Mouse (Mus musculus): ENCODE measurements at regions not wholly inside any gene's neighbourhood (a gene's known extent, or its start where the extent isn't known, plus 50 kb on each side); places are given as distances from the start of the nearest gene placed in this dataset.
A peak's percentile ranks its signal among the peaks of the same experiment; 100 is the strongest.

GRCm38 (mm10) chr5:75466941-75467340 is 107.8 kb upstream of the Kit start:
- no peak for DNase-seq (ENCODE audit: low read depth, low spot score)

DNA sequence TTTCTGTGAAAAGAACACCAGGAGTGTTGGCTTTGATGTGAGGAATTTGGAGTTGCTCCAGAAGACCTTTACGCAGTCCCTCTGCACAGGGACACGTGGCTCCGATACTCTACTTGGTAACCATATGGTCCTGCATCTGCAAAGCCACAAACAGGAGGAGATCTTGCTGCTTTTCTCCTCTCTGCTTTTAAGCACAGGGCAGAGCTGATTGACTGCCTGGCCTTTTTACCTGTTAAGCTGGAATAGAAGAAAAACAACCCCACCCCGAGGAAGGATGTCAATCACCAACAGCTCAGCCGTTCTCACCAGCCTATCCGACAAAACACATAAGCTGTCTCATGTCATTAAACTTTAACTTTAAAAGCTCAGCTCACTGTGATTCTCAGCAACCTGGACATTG is 106.8 kb upstream of the Kit start:
- DNase-seq (ENCODE audit: low read depth, low spot score): peak; percentile 10

GRCm38 (mm10) chr5:75471010-75471409 is 103.7 kb upstream of the Kit start:
- no peak for DNase-seq (ENCODE audit: low read depth, low spot score)

DNA sequence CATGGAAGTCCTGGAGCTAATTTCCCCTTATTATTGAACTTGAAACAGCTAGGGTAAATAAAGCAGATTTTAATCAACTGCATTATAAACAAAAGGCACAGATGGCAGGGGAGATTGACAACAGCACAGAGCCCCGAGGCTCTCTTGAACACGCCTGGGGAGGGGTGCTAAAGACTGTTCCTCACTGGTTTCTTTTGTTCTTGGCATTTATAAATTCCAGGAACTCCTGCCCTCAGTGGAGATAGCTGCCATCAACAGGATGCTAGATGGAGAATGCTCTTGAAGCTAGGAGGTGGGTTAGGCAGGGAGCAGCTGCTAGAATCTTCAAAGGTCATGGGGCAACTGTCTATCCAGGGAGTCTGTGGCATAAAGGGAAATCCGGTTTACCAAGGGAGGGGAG is 102.2 kb upstream of the Kit start:
- no peak for DNase-seq (ENCODE audit: low read depth, low spot score)

- DNase-seq (ENCODE audit: low read depth, low spot score): no peak
Measured at GRCm38 (mm10) chr5:75475414-75475813, 99.3 kb upstream of the Kit start.

GRCm38 (mm10) chr5:75478499-75478898 is 96.2 kb upstream of the Kit start:
- no peak for DNase-seq (ENCODE audit: low read depth, low spot score)

DNA sequence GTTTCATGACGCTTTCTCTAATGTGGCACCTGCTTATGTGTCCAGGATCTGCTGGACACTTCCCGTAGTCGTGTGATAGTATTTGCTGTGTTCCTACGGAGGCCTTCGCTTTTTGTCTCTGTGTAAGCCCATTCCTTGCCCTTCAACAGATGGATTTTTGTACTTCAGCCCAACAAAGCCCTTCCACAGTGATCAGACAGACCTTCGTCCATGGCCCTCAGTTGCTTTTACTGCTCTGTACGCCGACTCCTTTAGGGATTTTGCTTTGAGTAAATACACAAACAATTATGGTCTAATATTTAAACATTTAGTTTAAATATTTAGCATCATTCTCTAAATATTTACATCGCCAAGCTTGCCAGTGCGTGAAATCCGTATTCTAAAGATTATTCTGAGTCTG is 95.6 kb upstream of the Kit start:
- no peak for DNase-seq (ENCODE audit: low read depth, low spot score)

- peak; percentile 46 for DNase-seq (ENCODE audit: low read depth, low spot score)
Measured at GRCm38 (mm10) chr5:75481595-75481994, 93.1 kb upstream of the Kit start.

GRCm38 (mm10) chr5:75484330-75484729 is 90.4 kb upstream of the Kit start:
- DNase-seq (ENCODE audit: low read depth, low spot score): no peak

- DNase-seq (ENCODE audit: low read depth, low spot score): no peak
Measured at GRCm38 (mm10) chr5:75490806-75491205, 83.9 kb upstream of the Kit start.

- no peak for DNase-seq (ENCODE audit: low read depth, low spot score)
Measured at GRCm38 (mm10) chr5:75494143-75494542, 80.6 kb upstream of the Kit start.

DNA sequence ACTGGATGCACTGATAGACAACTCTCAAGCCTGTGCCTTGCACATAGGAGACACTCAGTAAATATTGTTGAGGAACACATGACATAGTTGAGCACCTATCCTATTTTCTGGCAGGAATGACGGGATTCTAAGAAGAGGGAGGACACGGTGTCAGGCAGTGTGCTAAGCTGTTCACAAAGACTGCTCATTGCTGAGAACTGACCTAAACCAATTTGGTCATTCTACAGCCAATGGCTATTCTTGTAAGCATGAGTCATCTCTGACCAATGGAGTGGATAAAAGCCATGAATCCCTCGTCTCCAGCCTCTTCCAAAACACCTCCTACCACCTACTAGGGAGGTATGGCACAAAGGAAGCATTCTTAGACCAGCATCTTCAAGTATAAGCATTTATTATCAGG is 75.7 kb upstream of the Kit start:
- no peak for DNase-seq (ENCODE audit: low read depth, low spot score)

GRCm38 (mm10) chr5:75499695-75500094 is 75.0 kb upstream of the Kit start:
- DNase-seq (ENCODE audit: low read depth, low spot score): no peak

- DNase-seq (ENCODE audit: low read depth, low spot score): no peak
Measured at GRCm38 (mm10) chr5:75500654-75501416, 73.9 kb upstream of the Kit start.

DNA sequence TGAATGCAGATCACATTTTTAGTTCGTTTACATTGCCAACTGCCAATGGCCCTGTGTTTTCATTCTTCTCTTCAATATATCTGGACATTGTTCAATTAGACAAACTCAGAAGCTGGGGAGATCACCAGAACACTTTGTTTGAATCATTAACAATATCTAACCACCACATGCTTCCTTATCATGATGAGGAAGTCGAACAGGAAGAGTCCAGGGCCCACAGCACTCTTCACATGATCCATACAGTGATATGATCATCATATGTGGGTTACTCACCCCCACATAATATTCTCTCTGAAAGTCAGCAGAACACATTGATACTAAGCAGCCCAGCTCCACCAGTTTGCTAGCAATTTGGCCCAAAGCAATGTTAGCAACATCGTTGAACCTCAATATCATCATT is 71.0 kb upstream of the Kit start:
- DNase-seq (ENCODE audit: low read depth, low spot score): no peak

DNA sequence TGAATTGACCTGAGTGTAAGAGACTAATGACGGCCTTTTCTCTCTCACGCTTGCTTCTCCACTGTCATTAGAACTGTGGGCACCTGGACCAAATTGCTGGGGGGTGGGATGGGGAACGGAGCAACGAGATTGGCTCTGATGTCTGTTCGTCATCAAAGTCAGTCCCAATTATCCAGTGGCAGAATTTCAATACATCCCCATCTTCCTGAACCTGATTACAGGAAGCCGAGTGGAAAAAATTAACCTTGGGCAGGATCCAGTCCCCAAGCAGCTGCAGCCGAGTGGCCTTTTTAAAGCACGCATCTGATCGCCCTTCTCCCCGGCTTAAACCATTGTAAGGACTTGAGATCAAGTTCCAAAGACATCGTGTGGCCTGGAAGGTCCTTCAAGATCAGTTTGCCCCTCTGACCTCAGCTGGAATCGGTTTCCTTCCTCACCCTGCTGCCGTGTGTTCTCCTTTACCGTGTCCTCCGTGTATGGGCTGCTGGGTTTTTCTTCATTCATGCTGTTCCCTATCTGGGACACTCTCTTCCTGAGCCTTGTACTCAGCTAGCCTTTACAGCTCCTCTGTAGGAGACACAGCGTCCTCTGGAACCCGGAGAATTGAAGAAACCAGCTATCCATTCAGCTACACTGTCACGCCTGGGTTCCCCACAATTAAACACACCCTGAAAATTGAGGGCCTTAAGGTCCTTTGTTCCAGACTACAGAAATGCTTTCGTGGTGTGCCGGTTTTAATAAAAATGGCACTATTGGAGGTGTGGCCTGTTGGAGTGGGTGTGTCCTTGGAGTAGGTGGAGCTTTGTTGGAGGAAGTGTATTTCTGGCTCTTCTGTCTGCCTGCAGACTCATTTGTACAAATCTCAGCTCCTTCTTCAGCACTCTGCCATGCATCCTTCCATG is 61.9 kb upstream of the Kit start:
- no peak for DNase-seq (ENCODE audit: low read depth, low spot score)

GRCm38 (mm10) chr5:75518213-75518612 is 56.5 kb upstream of the Kit start:
- DNase-seq (ENCODE audit: low read depth, low spot score): no peak

GRCm38 (mm10) chr5:75523041-75523678 is 51.6 kb upstream of the Kit start:
- DNase-seq (ENCODE audit: low read depth, low spot score): no peak
